Mouse (Mus musculus): ENCODE results near the gene Stt3a.

The Stt3a gene

GRCm38 (mm10) chr9:36726131-36727033 lies 41.1 kb downstream of the Stt3a start:
- peak; percentile 89 for DNase-seq (ENCODE audit: low read depth, low spot score)

DNA sequence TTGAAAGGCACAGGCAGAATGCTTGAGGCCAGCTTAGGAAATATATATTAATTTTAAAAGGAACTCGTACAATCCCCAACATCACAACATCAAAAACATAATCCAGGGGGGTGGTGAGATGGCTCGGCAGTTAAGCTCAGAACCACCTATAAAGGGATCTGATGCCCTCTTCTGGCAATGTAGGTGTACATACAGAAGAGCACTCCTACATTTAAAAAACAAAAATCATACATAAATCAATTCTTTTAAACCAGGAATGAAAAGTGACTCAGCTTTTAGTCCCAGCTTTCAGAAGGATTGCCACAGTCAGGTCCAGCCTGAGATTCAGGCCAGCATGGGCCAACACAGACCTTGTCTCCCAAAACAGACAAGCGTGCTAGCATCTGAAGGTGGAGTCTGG lies 50.9 kb downstream of the Stt3a start:
- no peak for DNase-seq (ENCODE audit: low read depth, low spot score)

DNA sequence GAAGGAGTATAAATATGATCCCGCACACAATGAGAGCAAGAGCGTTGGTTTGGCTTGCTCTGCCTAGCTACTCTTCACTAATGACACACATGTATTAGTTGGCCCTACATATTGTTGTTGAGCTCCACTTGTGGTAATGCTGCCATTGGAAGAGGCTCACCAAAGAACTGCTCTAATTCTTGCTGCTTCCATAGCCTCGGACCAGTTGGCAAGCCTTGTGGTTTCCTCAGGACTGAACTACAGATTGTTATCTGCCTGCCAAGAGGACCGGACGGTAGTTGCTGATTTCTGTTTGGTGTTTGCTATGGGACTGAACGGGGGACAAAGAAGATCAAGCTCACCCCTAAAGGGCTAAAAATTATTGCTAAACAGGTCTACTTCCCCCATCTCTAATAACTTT lies 60.2 kb downstream of the Stt3a start:
- no peak for DNase-seq (ENCODE audit: low read depth, low spot score)

DNA sequence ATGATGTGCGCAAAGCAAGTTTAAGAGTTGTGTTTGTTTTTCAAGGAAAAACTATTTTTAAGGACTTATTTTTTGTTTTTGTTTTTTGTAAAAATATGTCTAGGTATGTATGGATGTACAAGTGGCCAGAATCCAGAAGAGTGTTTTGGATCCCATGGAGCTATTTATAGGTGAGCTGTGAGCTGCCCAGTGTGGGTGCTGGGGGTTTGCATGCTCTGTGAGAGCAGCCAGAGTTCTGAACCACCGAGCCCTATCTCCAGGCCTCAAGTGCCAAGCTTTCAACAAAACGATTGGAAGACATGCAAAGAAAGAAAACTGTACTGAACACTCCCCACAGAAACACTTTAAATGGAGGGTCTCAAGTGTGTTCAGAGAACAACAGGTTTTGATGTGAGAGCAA lies 61.6 kb downstream of the Stt3a start:
- DNase-seq (ENCODE audit: low read depth, low spot score): no peak

- no peak for DNase-seq (ENCODE audit: low read depth, low spot score)
Observed at GRCm38 (mm10) chr9:36694276-36694675, 73.2 kb downstream of the Stt3a start.

- no peak for DNase-seq (ENCODE audit: low read depth, low spot score)
Observed at GRCm38 (mm10) chr9:36692920-36693319, 74.6 kb downstream of the Stt3a start, which contains the start of gene Acrv1. TSS of gene Acrv1 (plus strand) at chr9:36693220.

GRCm38 (mm10) chr9:36687329-36687728 lies 80.2 kb downstream of the Stt3a start:
- DNase-seq (ENCODE audit: low read depth, low spot score): no peak

DNA sequence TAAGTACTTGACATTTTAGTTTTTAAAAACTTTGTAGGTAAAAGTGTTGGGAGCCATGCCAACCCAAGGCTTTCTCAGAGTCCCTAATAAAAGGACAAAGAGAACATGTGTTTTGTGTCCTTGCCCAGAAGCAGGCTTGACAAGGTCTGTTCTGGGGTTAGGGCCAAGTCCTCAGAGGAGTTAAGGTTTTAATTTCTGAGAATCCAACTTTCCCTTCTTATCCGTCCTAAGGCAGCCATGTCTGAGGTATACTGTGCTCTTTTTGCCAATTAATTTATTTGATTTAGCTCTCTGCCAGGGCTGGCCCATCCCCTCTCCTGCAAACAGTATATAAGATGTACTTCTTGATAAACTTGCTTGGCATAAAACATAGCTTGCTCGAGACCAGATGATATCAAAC lies 86.1 kb downstream of the Stt3a start:
- DNase-seq (ENCODE audit: low read depth, low spot score): no peak
